Mouse (Mus musculus) testis, adult 2 months (tissue): ENCODE data around the gene Letm1. TPM values are rescaled to one million over a fixed set of nuclear protein-coding genes. Genes with fewer than 3 reads are reported as not detected.

ENCODE experiments used
- H3K27ac ChIP-seq: fragments of 200-500 bp; 2 replicates; pipeline ENCODE4 v1.5.1; 2012; ENCODE audit warnings: low read depth, low read length; ENCODE audit not compliant: control insufficient read depth, insufficient read depth
- H3K27me3 ChIP-seq: fragments of 200-500 bp; 2 replicates; pipeline ENCODE4 v1.6.1; 2012; ENCODE audit warnings: mild to moderate bottlenecking, low read length, moderate library complexity; ENCODE audit not compliant: control insufficient read depth, insufficient read depth
- H3K36me3 ChIP-seq: fragments of 200-500 bp; 2 replicates; pipeline ENCODE4 v1.6.1; 2012; ENCODE audit warnings: mild to moderate bottlenecking, low read length; ENCODE audit not compliant: control insufficient read depth, insufficient read depth
- H3K4me1 ChIP-seq: fragments of 200-500 bp; 2 replicates; pipeline ENCODE4 v1.6.1; 2012; ENCODE audit warnings: low read length; ENCODE audit not compliant: control insufficient read depth, insufficient read depth
- H3K4me3 ChIP-seq: fragments of 200-500 bp; 2 replicates; pipeline ENCODE4 v1.5.1; 2012; ENCODE audit warnings: low read depth, mild to moderate bottlenecking, low read length, moderate library complexity, mixed read lengths; ENCODE audit not compliant: control insufficient read depth
- CTCF ChIP-seq: fragments of 200-500 bp; IDR thresholded peaks from 2 replicates; pipeline ENCODE4 v1.5.1; 2012; ENCODE audit warnings: low read depth, mild to moderate bottlenecking, inconsistent platforms, low read length, moderate library complexity; ENCODE audit not compliant: control insufficient read depth, insufficient read depth, insufficient replicate concordance
- POLR2A ChIP-seq: fragments of 200-500 bp; IDR thresholded peaks from 2 replicates; pipeline ENCODE4 v1.6.1; 2012; ENCODE audit warnings: low read depth, mild to moderate bottlenecking, inconsistent platforms, low read length, moderate library complexity; ENCODE audit not compliant: control insufficient read depth
- polyA plus RNA-seq: library from polyadenylated mRNA; depleted of rRNA; stranded (reverse); fragments of >200 nt; gene quantifications from 2 replicates; pipeline ENCODE4 v1.2.3, GENCODE M21; 2012; rRNA removed

The Letm1 gene
- polyA plus RNA-seq: 24.1 and 26.1 TPM in 2 replicates

- no peaks in the 10 kb centered on the region for H3K27me3 ChIP-seq
- peaks cover under 1% of the 10 kb centered on the region; the same call in 1 of the 2 replicates for H3K36me3 ChIP-seq
- TF ChIP-seq CTCF (no peak), POLR2A (peak; percentile 83)
- H3K4me3 ChIP-seq: peak within 1 kb of the TSS; percentile 96
- peaks cover 12% of the 10 kb centered on the region for H3K4me1 ChIP-seq
- peak within 1 kb of the TSS; percentile 94 for H3K27ac ChIP-seq
These were observed at the start of gene Letm1 for GRCm38 (mm10) chr5:33782345-33782998. Letm1 (minus strand) TSS chr5:33782817.

DNA sequence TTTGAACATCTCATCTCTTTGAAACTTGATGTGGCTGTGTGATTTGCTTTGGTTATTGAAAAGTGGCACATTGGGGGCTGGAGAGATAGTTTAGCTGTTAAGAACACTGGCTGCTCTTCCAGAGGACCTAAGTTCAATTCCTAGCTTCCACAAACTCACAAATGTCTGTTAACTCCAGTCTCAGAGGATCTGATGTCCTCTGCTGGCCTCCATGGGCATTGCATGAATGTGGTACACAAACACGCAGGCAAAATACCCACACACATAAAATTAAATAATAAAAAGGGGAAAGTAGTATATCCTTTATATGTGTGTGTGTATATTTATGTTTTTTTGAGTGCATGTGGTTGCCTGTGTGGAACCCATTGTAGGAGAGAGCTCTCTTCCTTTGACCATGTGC, 48.2 kb upstream of the Letm1 start:
- TF ChIP-seq POLR2A: no peak
- TF ChIP-seq CTCF: no peak
- H3K4me3 ChIP-seq: no peak overlapping the region
- H3K4me1 ChIP-seq: no peaks in the 10 kb centered on the region
- no peaks in the 10 kb centered on the region for H3K27me3 ChIP-seq
- no peaks in the 10 kb centered on the region for H3K36me3 ChIP-seq
- no peak overlapping the region for H3K27ac ChIP-seq

DNA sequence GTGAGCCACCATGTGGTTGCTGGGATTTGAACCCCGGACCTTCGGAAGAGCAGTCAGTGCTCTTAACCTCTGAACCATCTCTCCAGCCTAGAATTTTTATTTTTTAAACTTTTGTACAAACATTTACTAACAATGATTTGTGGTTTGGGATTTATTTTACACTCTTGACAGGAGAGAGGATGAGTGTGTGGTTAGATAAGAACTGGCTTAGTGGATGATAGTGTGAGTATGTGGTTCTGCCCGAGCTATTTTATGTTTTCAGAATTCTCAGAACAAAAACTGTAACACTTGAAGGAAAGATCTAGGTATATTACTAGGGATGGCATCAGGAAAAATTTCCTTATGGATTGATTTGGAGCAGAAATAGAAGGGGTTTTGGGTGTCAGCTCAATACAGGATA, 47.3 kb upstream of the Letm1 start:
- H3K4me1 ChIP-seq: no peaks in the 10 kb centered on the region
- no peak overlapping the region for H3K27ac ChIP-seq
- no peak overlapping the region for H3K4me3 ChIP-seq
- H3K27me3 ChIP-seq: no peaks in the 10 kb centered on the region
- H3K36me3 ChIP-seq: no peaks in the 10 kb centered on the region
- TF ChIP-seq CTCF (no peak), POLR2A (no peak)

DNA sequence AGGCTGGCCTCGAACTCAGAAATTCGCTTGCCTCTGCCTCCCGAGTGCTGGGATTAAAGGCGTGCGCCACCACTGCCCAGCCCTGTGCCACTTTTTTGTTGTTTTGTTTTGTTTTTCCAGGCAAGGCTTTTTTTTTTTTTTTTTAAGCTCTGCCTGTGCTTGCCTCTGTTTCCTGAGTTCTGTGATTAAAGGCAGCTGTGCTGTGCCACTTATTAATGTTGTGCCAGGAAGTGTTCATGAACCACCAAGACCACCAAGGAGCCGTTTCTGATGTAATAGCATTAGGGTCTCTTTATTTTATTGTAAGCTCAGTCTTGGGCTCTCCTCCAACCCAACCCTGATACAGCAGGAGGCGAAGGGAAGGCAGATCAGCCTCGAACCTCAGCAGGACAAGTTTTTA, 45.5 kb upstream of the Letm1 start:
- Histone ChIP-seq H3K4me1 (no peaks in the 10 kb centered on the region), H3K4me3 (no peak overlapping the region), H3K27ac (no peak overlapping the region), H3K27me3 (no peaks in the 10 kb centered on the region), H3K36me3 (no peaks in the 10 kb centered on the region)
- TF ChIP-seq POLR2A: no peak
- no peak for TF ChIP-seq CTCF

- H3K4me1 ChIP-seq: no peaks in the 10 kb centered on the region; the same call in 1 of the 2 replicates
- H3K4me3 ChIP-seq: no peak overlapping the region
- TF ChIP-seq CTCF (no peak), POLR2A (no peak)
- H3K27me3 ChIP-seq: no peaks in the 10 kb centered on the region
- H3K36me3 ChIP-seq: no peaks in the 10 kb centered on the region
- H3K27ac ChIP-seq: no peak overlapping the region
These were observed 43.4 kb upstream of the Letm1 start for GRCm38 (mm10) chr5:33826001-33826400.

GRCm38 (mm10) chr5:33822456-33822855, 39.8 kb upstream of the Letm1 start:
- no peaks in the 10 kb centered on the region for H3K36me3 ChIP-seq
- no peaks in the 10 kb centered on the region for H3K27me3 ChIP-seq
- no peak overlapping the region for H3K27ac ChIP-seq
- TF ChIP-seq POLR2A (no peak), CTCF (no peak)
- peaks cover 13% of the 10 kb centered on the region for H3K4me1 ChIP-seq
- no peak overlapping the region for H3K4me3 ChIP-seq

DNA sequence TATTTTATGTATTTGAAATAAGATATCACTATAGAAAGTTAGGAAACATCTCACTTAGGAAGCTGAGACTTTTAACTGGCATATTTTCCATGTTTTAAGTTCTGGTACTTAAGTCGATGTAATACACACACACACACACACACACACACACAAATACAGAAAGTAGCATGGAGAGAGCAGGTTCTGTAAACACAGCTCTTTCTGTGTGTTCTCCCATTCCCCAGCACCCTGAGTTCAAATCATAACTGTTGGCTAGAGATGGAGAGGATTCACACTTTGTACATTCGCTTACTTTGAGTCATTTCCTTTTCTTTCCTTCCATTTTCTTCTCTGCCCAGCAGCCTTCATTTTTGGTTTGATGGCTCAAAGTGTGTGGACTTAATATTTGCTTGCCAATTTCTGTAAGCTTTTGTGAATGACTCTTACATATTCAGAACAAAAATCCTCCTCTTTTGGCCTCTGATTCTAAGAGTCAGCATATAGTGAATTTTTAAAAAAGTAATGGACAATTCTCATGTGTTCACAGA, 39.3 kb upstream of the Letm1 start:
- Histone ChIP-seq H3K27me3 (no peaks in the 10 kb centered on the region), H3K36me3 (no peaks in the 10 kb centered on the region), H3K27ac (peak overlapping the region; percentile 25; the same call in 1 of the 2 replicates), H3K4me1 (peaks cover 13% of the 10 kb centered on the region), H3K4me3 (peak overlapping the region; percentile 39; the same call in 1 of the 2 replicates)
- TF ChIP-seq POLR2A (no peak), CTCF (no peak)
